Mouse (Mus musculus) layer of hippocampus, postnatal 14 days (tissue): ENCODE measurements around the gene Tal1. TPM values are rescaled to one million over a fixed set of nuclear protein-coding genes. Genes with fewer than 3 reads are reported as not detected.
A peak's percentile ranks its signal among the peaks of the same experiment; 100 is the strongest.

ENCODE experiments used
- DNase-seq, 2 experiments: peaks; one replicate each; pipeline ENCODE4 v3.0.0; 2021 to 2022; ENCODE audit warnings: low spot score in 2 of 2, mixed read lengths in 1 of 2
- total RNA-seq, 2 experiments: library from RNA; stranded (reverse); gene quantifications; 2 replicates each; pipeline ENCODE4 v1.2.3; 2021

Tal1 gene
- total RNA-seq, 2 experiments from 2014 or later = 2.3 to 2.4 TPM

GRCm38 (mm10) chr4:115101682-115102081, 45.5 kb downstream of the Tal1 start:
- peak; percentile 55 to 74 for DNase-seq

- no peak for DNase-seq
Measured at GRCm38 (mm10) chr4:115103510-115103909, 47.3 kb downstream of the Tal1 start.

- no peak for DNase-seq
Measured at GRCm38 (mm10) chr4:115111167-115111566, 54.9 kb downstream of the Tal1 start.

GRCm38 (mm10) chr4:115113266-115113665, 57.0 kb downstream of the Tal1 start:
- DNase-seq = no peak

GRCm38 (mm10) chr4:115119642-115120041, 63.4 kb downstream of the Tal1 start:
- DNase-seq = no peak

GRCm38 (mm10) chr4:115121162-115121561, 64.9 kb downstream of the Tal1 start:
- no peak for DNase-seq

Other genes starting within 250 kb of the Tal1 start
- gene Gm12830, start 234.7 kb upstream of the Tal1 start, total RNA-seq = not detected
- gene Foxd2, start 147.6 kb upstream of the Tal1 start, total RNA-seq = under 1 TPM in 1 of 2 experiments, not detected in 1; 0.12 TPM
- gene Foxe3, start 130.4 kb upstream of the Tal1 start, total RNA-seq = not detected
- gene Cmpk1, start 69.2 kb upstream of the Tal1 start, total RNA-seq = 100 to 1,000 TPM; 101 to 104 TPM
- gene Stil, start 56.3 kb upstream of the Tal1 start, total RNA-seq = under 1 TPM; 0.78 to 0.98 TPM
- gene Pdzk1ip1, start 32.3 kb downstream of the Tal1 start, total RNA-seq = under 1 TPM in 1 of 2 experiments, not detected in 1; 0.78 TPM
- gene Cyp4x1, start 77.9 kb downstream of the Tal1 start, total RNA-seq = 1 to 10 TPM; 8.5 to 9.7 TPM
- gene Cyp4a29, start 185.7 kb downstream of the Tal1 start, total RNA-seq = not detected
- not detected for gene Cyp4a12a, start 242.6 kb downstream of the Tal1 start, total RNA-seq